Mouse (Mus musculus) ZHBTc4 (cell line): Measurements from ENCODE around the gene Ppp2r2c.
A peak's percentile ranks its signal among the peaks of the same experiment; 100 is the strongest.

Experiments
- DNase-seq: peaks from one replicate; pipeline ENCODE4 v3.0.0-alpha.2; 2011; ENCODE audit warnings: low read depth, low spot score

Gene Ppp2r2c

GRCm38 (mm10) chr5:36979001-36979400 lies 110.7 kb downstream of the Ppp2r2c start:
- no peak for DNase-seq

GRCm38 (mm10) chr5:36979631-36980030 lies 111.3 kb downstream of the Ppp2r2c start:
- no peak for DNase-seq

- no peak for DNase-seq
Observed at GRCm38 (mm10) chr5:36982271-36982670, 114.0 kb downstream of the Ppp2r2c start.

- DNase-seq: no peak
Observed at GRCm38 (mm10) chr5:36986617-36987016, 118.3 kb downstream of the Ppp2r2c start.

GRCm38 (mm10) chr5:36988124-36988780 lies 119.9 kb downstream of the Ppp2r2c start:
- no peak for DNase-seq

- DNase-seq: peak; percentile 99
Observed at GRCm38 (mm10) chr5:36988781-36989624, 120.7 kb downstream of the Ppp2r2c start, which contains the start of gene Wfs1. Gene Wfs1, minus strand, starts transcription at chr5:36989205.

GRCm38 (mm10) chr5:36989625-36989977 lies 121.3 kb downstream of the Ppp2r2c start:
- no peak for DNase-seq

- DNase-seq: no peak
Observed at GRCm38 (mm10) chr5:36990196-36990595, 121.9 kb downstream of the Ppp2r2c start.

- no peak for DNase-seq
Observed at GRCm38 (mm10) chr5:36990631-36991350, 122.5 kb downstream of the Ppp2r2c start.

- no peak for DNase-seq
Observed at GRCm38 (mm10) chr5:36996410-36996809, 128.1 kb downstream of the Ppp2r2c start.

- DNase-seq: peak; percentile 39
Observed at GRCm38 (mm10) chr5:36997996-36998395, 129.7 kb downstream of the Ppp2r2c start.

- no peak for DNase-seq
Observed at GRCm38 (mm10) chr5:37001002-37001401, 132.7 kb downstream of the Ppp2r2c start.

GRCm38 (mm10) chr5:37002001-37002400 lies 133.7 kb downstream of the Ppp2r2c start:
- peak; percentile 76 for DNase-seq
